Mouse (Mus musculus) kidney, embryonic 15.5 days (tissue): Measurements from ENCODE around the gene Cachd1. TPM values are rescaled to one million over a fixed set of nuclear protein-coding genes. Genes with fewer than 3 reads are reported as not detected.

Source experiments
- ATAC-seq: fragments of 200-750 bp; cut with Nextera tagmentation; replicated peaks from 2 replicates; pipeline ENCODE4 v1.8.0; 2017; ENCODE audit warnings: moderate TSS enrichment; ENCODE audit not compliant: low FRiP score
- H3K27ac ChIP-seq: fragments of 300-500 bp; sonication (generic); 2 replicates; pipeline ENCODE4 v1.5.1; 2015; ENCODE audit warnings: mild to moderate bottlenecking, inconsistent platforms
- H3K27me3 ChIP-seq: fragments of 300-500 bp; sonication (generic); 2 replicates; pipeline ENCODE4 v1.6.1; 2015; ENCODE audit warnings: inconsistent platforms
- H3K36me3 ChIP-seq: fragments of 300-500 bp; sonication (generic); 2 replicates; pipeline ENCODE4 v1.6.1; 2015; ENCODE audit warnings: inconsistent platforms
- H3K4me1 ChIP-seq: fragments of 300-500 bp; sonication (generic); 2 replicates; pipeline ENCODE4 v1.6.1; 2015; ENCODE audit warnings: inconsistent platforms
- H3K4me2 ChIP-seq: fragments of 300-500 bp; sonication (generic); 2 replicates; pipeline ENCODE4 v1.6.1; 2015; ENCODE audit warnings: moderate library complexity, mild to moderate bottlenecking, inconsistent platforms
- H3K4me3 ChIP-seq: fragments of 300-500 bp; sonication (generic); replicated peaks from 2 replicates; pipeline ENCODE4 v1.5.1; 2015; ENCODE audit warnings: mild to moderate bottlenecking, inconsistent platforms
- H3K9ac ChIP-seq: fragments of 300-500 bp; sonication (generic); 2 replicates; pipeline ENCODE4 v1.6.1; 2015; ENCODE audit warnings: mild to moderate bottlenecking, inconsistent platforms
- H3K9me3 ChIP-seq: fragments of 300-500 bp; sonication (generic); replicated peaks from 2 replicates; pipeline ENCODE4 v1.6.1; 2016; ENCODE audit warnings: inconsistent platforms
- WGBS: fragments of 180-500 bp; shearing (Covaris S2); methylation state at CpG from one replicate; pipeline ENCODE4 v1.1.7; 2015; ENCODE audit warnings: mixed read lengths; 5-methylcytosine and 5-hydroxymethylcytosine counted together
- polyA plus RNA-seq: library from polyadenylated mRNA; unstranded; fragments of >200 nt; fragmentation: Nextera tagmentation; extraction: Ambion mirVana; gene quantifications from 2 replicates; pipeline ENCODE4 v1.2.1, GENCODE M21; 2015

Cachd1 gene
- polyA plus RNA-seq, 1 experiment from 2014 or later, result 19.0 TPM

- H3K9me3 ChIP-seq, result no peaks in the 10 kb centered on the region
- H3K4me3 ChIP-seq, result no peak overlapping the region
- peaks cover 17% of the 10 kb centered on the region; the same call in 1 of the 2 replicates for H3K4me1 ChIP-seq
- no peak overlapping the region for H3K27ac ChIP-seq
- WGBS, result 68% methylated on average over 5 of the region's 5 CpGs
- H3K9ac ChIP-seq, result no peak overlapping the region
- no peak overlapping the region for H3K4me2 ChIP-seq
- ATAC-seq, result no peak
- H3K27me3 ChIP-seq, result no peaks in the 10 kb centered on the region
- no peaks in the 10 kb centered on the region for H3K36me3 ChIP-seq
Measured at GRCm38 (mm10) chr4:100843119-100843518, 66.6 kb downstream of the Cachd1 start.

GRCm38 (mm10) chr4:100850846-100851495 lies 74.5 kb downstream of the Cachd1 start:
- Histone ChIP-seq H3K27ac (no peak overlapping the region), H3K27me3 (no peaks in the 10 kb centered on the region), H3K4me1 (peaks cover 18% of the 10 kb centered on the region; the same call in 1 of the 2 replicates), H3K4me2 (no peak overlapping the region), H3K9me3 (no peaks in the 10 kb centered on the region), H3K36me3 (no peaks in the 10 kb centered on the region), H3K4me3 (no peak overlapping the region), H3K9ac (no peak overlapping the region)
- 80% methylated on average over 7 of the region's 7 CpGs for WGBS
- ATAC-seq, result no peak

GRCm38 (mm10) chr4:100852448-100852847 lies 76.0 kb downstream of the Cachd1 start:
- Histone ChIP-seq H3K4me3 (no peak overlapping the region), H3K36me3 (no peaks in the 10 kb centered on the region), H3K4me1 (peaks cover 30% of the 10 kb centered on the region), H3K9me3 (no peaks in the 10 kb centered on the region), H3K4me2 (no peak overlapping the region), H3K9ac (no peak overlapping the region), H3K27me3 (no peaks in the 10 kb centered on the region), H3K27ac (no peak overlapping the region)
- ATAC-seq, result no peak
- 59% methylated on average over 3 of the region's 3 CpGs for WGBS

GRCm38 (mm10) chr4:100853426-100853825 lies 77.0 kb downstream of the Cachd1 start:
- WGBS, result 84% methylated on average over 1 of the region's 1 CpGs
- H3K4me2 ChIP-seq, result no peak overlapping the region
- H3K4me3 ChIP-seq, result no peak overlapping the region

GRCm38 (mm10) chr4:100855373-100855772 lies 78.9 kb downstream of the Cachd1 start:
- H3K36me3 ChIP-seq, result no peaks in the 10 kb centered on the region
- H3K9me3 ChIP-seq, result no peaks in the 10 kb centered on the region
- H3K4me2 ChIP-seq, result no peak overlapping the region
- H3K27ac ChIP-seq, result no peak overlapping the region
- no peak overlapping the region for H3K4me3 ChIP-seq
- no peak overlapping the region for H3K9ac ChIP-seq
- H3K4me1 ChIP-seq, result peaks cover 34% of the 10 kb centered on the region
- H3K27me3 ChIP-seq, result no peaks in the 10 kb centered on the region
- WGBS, result 69% methylated on average over 4 of the region's 4 CpGs
- no peak for ATAC-seq

More at GRCm38 (mm10) chr4:100853426-100853825, 77.0 kb downstream of the Cachd1 start:
- no peak for ATAC-seq
- no peak overlapping the region for H3K9ac ChIP-seq
- peaks cover 34% of the 10 kb centered on the region for H3K4me1 ChIP-seq
- H3K36me3 ChIP-seq, result no peaks in the 10 kb centered on the region
- H3K27ac ChIP-seq, result no peak overlapping the region
- no peaks in the 10 kb centered on the region for H3K27me3 ChIP-seq
- H3K9me3 ChIP-seq, result no peaks in the 10 kb centered on the region

- Histone ChIP-seq H3K9me3 (no peaks in the 10 kb centered on the region), H3K4me2 (no peak overlapping the region), H3K4me3 (no peak overlapping the region), H3K36me3 (no peaks in the 10 kb centered on the region), H3K27me3 (no peaks in the 10 kb centered on the region), H3K27ac (0 out of 2 replicates have a peak overlapping the region, but pooled peaks have one; percentile 3), H3K4me1 (peaks cover 31% of the 10 kb centered on the region), H3K9ac (no peak overlapping the region)
- WGBS, result 50% methylated on average over 3 of the region's 3 CpGs
- no peak for ATAC-seq
Measured at GRCm38 (mm10) chr4:100857411-100857869, 81.0 kb downstream of the Cachd1 start.

GRCm38 (mm10) chr4:100863861-100864428 lies 87.5 kb downstream of the Cachd1 start:
- Histone ChIP-seq H3K36me3 (no peaks in the 10 kb centered on the region), H3K9me3 (no peaks in the 10 kb centered on the region), H3K4me1 (peaks cover 40% of the 10 kb centered on the region), H3K9ac (no peak overlapping the region), H3K27me3 (no peaks in the 10 kb centered on the region), H3K27ac (0 out of 2 replicates have a peak overlapping the region, but pooled peaks have one; percentile 10), H3K4me3 (no peak overlapping the region), H3K4me2 (peak overlapping the region; percentile 28)
- no peak for ATAC-seq
- WGBS, result 37% methylated on average over 15 of the region's 15 CpGs

GRCm38 (mm10) chr4:100865423-100865822 lies 88.9 kb downstream of the Cachd1 start:
- 18% methylated on average over 13 of the region's 13 CpGs for WGBS
- peaks cover 40% of the 10 kb centered on the region for H3K4me1 ChIP-seq
- no peak overlapping the region for H3K9ac ChIP-seq
- no peak for ATAC-seq
- no peaks in the 10 kb centered on the region for H3K9me3 ChIP-seq
- peak overlapping the region; percentile 66 for H3K27ac ChIP-seq
- no peaks in the 10 kb centered on the region for H3K36me3 ChIP-seq
- peak overlapping the region; percentile 32 for H3K4me2 ChIP-seq
- 0 out of 2 replicates have a peak overlapping the region, but pooled peaks have one; percentile 3 for H3K4me3 ChIP-seq
- no peaks in the 10 kb centered on the region for H3K27me3 ChIP-seq

GRCm38 (mm10) chr4:100865962-100866703 lies 89.7 kb downstream of the Cachd1 start:
- ATAC-seq, result peak; percentile 58; the same call in 1 of the 2 replicates

GRCm38 (mm10) chr4:100877351-100877750 lies 100.9 kb downstream of the Cachd1 start:
- no peak for ATAC-seq
- no peak overlapping the region for H3K9ac ChIP-seq
- no peak overlapping the region for H3K4me2 ChIP-seq
- H3K9me3 ChIP-seq, result no peaks in the 10 kb centered on the region
- peaks cover 3% of the 10 kb centered on the region; the same call in 1 of the 2 replicates for H3K4me1 ChIP-seq
- no peak overlapping the region for H3K4me3 ChIP-seq
- no peaks in the 10 kb centered on the region for H3K27me3 ChIP-seq
- H3K27ac ChIP-seq, result no peak overlapping the region
- no peaks in the 10 kb centered on the region for H3K36me3 ChIP-seq
- WGBS, result 62% methylated on average over 3 of the region's 3 CpGs

More at GRCm38 (mm10) chr4:100865962-100866703, 89.7 kb downstream of the Cachd1 start:
- peak overlapping the region; percentile 66 for H3K27ac ChIP-seq
- H3K4me3 ChIP-seq, result no peak overlapping the region
- H3K9ac ChIP-seq, result no peak overlapping the region
- peaks cover 40% of the 10 kb centered on the region for H3K4me1 ChIP-seq
- no peaks in the 10 kb centered on the region for H3K36me3 ChIP-seq
- H3K9me3 ChIP-seq, result no peaks in the 10 kb centered on the region
- peak overlapping the region; percentile 32 for H3K4me2 ChIP-seq
- H3K27me3 ChIP-seq, result no peaks in the 10 kb centered on the region
- WGBS, result 32% methylated on average over 12 of the region's 12 CpGs

- H3K36me3 ChIP-seq, result no peaks in the 10 kb centered on the region
- no peak overlapping the region for H3K4me3 ChIP-seq
- ATAC-seq, result no peak
- 29% methylated on average over 8 of the region's 8 CpGs for WGBS
- H3K4me2 ChIP-seq, result no peak overlapping the region
- no peak overlapping the region for H3K27ac ChIP-seq
- H3K9me3 ChIP-seq, result no peaks in the 10 kb centered on the region
- H3K4me1 ChIP-seq, result peaks cover 3% of the 10 kb centered on the region; the same call in 1 of the 2 replicates
- no peak overlapping the region for H3K9ac ChIP-seq
- H3K27me3 ChIP-seq, result no peaks in the 10 kb centered on the region
Measured at GRCm38 (mm10) chr4:100879414-100879813, 102.9 kb downstream of the Cachd1 start.

GRCm38 (mm10) chr4:100880075-100880474 lies 103.6 kb downstream of the Cachd1 start:
- no peaks in the 10 kb centered on the region for H3K36me3 ChIP-seq
- no peak overlapping the region for H3K9ac ChIP-seq
- 57% methylated on average over 4 of the region's 4 CpGs for WGBS
- H3K27me3 ChIP-seq, result no peaks in the 10 kb centered on the region
- H3K4me2 ChIP-seq, result no peak overlapping the region
- H3K9me3 ChIP-seq, result no peaks in the 10 kb centered on the region
- no peak for ATAC-seq
- peaks cover 6% of the 10 kb centered on the region for H3K4me1 ChIP-seq
- H3K4me3 ChIP-seq, result no peak overlapping the region
- H3K27ac ChIP-seq, result no peak overlapping the region
